Mouse (Mus musculus): ENCODE results near the gene Rasd1.
A peak's percentile ranks its signal among the peaks of the same experiment; 100 is the strongest.

The Rasd1 gene

GRCm38 (mm10) chr11:59964818-59965217 lies at the start of gene Rasd1:
Gene Rasd1, minus strand, starts transcription at chr11:59964944.
- peak; percentile 93 for DNase-seq (ENCODE audit: low spot score)

GRCm38 (mm10) chr11:60011516-60011915 lies 46.8 kb upstream of the Rasd1 start:
- DNase-seq (ENCODE audit: low spot score): no peak

GRCm38 (mm10) chr11:60009451-60009850 lies 44.7 kb upstream of the Rasd1 start:
- no peak for DNase-seq (ENCODE audit: low spot score)

- no peak for DNase-seq (ENCODE audit: low spot score)
These were observed 41.1 kb upstream of the Rasd1 start for GRCm38 (mm10) chr11:60005866-60006265.

GRCm38 (mm10) chr11:60004716-60005115 lies 40.0 kb upstream of the Rasd1 start:
- DNase-seq (ENCODE audit: low spot score): no peak

- DNase-seq (ENCODE audit: low spot score): no peak
These were observed 39.1 kb upstream of the Rasd1 start for GRCm38 (mm10) chr11:60003811-60004210.

GRCm38 (mm10) chr11:60001231-60001980 lies 36.7 kb upstream of the Rasd1 start:
- DNase-seq (ENCODE audit: low spot score): no peak

GRCm38 (mm10) chr11:59994318-59994717 lies 29.6 kb upstream of the Rasd1 start:
- DNase-seq (ENCODE audit: low spot score): no peak

- DNase-seq (ENCODE audit: low spot score): peak; percentile 43
These were observed 26.6 kb upstream of the Rasd1 start for GRCm38 (mm10) chr11:59991365-59991764.

GRCm38 (mm10) chr11:59989406-59989805 lies 24.7 kb upstream of the Rasd1 start:
- no peak for DNase-seq (ENCODE audit: low spot score)

- DNase-seq (ENCODE audit: low spot score): no peak
These were observed 13.1 kb upstream of the Rasd1 start for GRCm38 (mm10) chr11:59977831-59978230.

GRCm38 (mm10) chr11:59975241-59975640 lies 10.5 kb upstream of the Rasd1 start:
- no peak for DNase-seq (ENCODE audit: low spot score)

GRCm38 (mm10) chr11:59973389-59973788 lies 8.6 kb upstream of the Rasd1 start:
- no peak for DNase-seq (ENCODE audit: low spot score)

GRCm38 (mm10) chr11:59971691-59972090 lies 6.9 kb upstream of the Rasd1 start:
- no peak for DNase-seq (ENCODE audit: low spot score)

- no peak for DNase-seq (ENCODE audit: low spot score)
These were observed 6.0 kb upstream of the Rasd1 start for GRCm38 (mm10) chr11:59970780-59971179.

GRCm38 (mm10) chr11:59967765-59968164 lies 3.0 kb upstream of the Rasd1 start:
- DNase-seq (ENCODE audit: low spot score): no peak

- DNase-seq (ENCODE audit: low spot score): no peak
These were observed 1.3 kb upstream of the Rasd1 start for GRCm38 (mm10) chr11:59966102-59966483.

- DNase-seq (ENCODE audit: low spot score): peak; percentile 84
These were observed 720 bp upstream of the Rasd1 start for GRCm38 (mm10) chr11:59965227-59966101.

- no peak for DNase-seq (ENCODE audit: low spot score)
These were observed 483 bp downstream of the Rasd1 start for GRCm38 (mm10) chr11:59964163-59964758.

GRCm38 (mm10) chr11:59963364-59964162 lies 1.2 kb downstream of the Rasd1 start:
- DNase-seq (ENCODE audit: low spot score): no peak

GRCm38 (mm10) chr11:59962590-59962989 lies 2.2 kb downstream of the Rasd1 start:
- no peak for DNase-seq (ENCODE audit: low spot score)

- DNase-seq (ENCODE audit: low spot score): peak; percentile 66
These were observed 3.3 kb downstream of the Rasd1 start for GRCm38 (mm10) chr11:59961338-59961875.

Measured in lung, postnatal 25 days (tissue).